Mouse (Mus musculus) kidney, postnatal 36 days (tissue): ENCODE measurements around the gene Rem2.

ENCODE experiments used
- DNase-seq, 2 experiments: peaks; one replicate each; pipeline ENCODE4 v3.0.0; 2021 to 2022; ENCODE audit warnings: mixed read lengths in 2 of 2

Gene Rem2

GRCm38 (mm10) chr14:54475941-54476844 is at the start of gene Rem2:
Rem2 (plus strand) TSS chr14:54476100.
- peak; percentile 73 to 74 for DNase-seq

DNA sequence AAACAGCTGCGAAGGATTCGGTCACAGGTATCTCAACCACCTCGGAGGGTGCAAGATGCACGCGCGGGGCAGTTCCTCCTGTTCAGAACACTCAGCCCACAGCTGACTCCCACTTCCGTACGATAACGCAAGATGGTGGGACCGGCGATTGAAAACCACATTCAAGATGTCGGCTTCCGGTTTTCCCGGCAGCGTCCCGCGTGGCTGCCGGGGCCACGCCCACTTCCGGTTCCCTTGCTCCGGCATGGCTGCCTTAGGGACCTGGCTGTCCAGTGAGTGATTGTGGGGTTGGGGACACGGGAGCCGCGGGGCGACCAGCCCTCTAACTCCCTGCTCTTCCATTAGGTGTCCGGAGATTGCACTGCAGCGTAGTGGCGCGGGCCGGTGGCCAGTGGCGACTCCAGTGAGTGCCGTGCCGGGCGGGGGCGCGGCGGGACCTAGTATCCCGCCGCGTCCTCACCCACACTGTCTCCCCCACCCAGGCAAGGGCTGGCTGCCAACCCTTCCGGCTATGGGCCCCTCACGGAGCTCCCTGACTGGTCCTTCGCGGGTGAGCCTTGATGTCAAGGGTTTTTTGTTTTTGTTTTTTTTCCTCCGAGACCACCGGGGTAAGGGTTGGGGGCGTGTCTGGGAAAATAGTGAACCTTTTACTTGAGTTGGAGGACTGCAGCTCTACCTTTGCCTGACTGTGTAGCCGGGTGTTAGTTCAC is 49.1 kb upstream of the Rem2 start, which contains the start of gene Mrpl52:
Gene Mrpl52, plus strand, starts transcription at position 221 of the 710 bp plus-strand sequence.
- peak; percentile 95 to 97 for DNase-seq

DNA sequence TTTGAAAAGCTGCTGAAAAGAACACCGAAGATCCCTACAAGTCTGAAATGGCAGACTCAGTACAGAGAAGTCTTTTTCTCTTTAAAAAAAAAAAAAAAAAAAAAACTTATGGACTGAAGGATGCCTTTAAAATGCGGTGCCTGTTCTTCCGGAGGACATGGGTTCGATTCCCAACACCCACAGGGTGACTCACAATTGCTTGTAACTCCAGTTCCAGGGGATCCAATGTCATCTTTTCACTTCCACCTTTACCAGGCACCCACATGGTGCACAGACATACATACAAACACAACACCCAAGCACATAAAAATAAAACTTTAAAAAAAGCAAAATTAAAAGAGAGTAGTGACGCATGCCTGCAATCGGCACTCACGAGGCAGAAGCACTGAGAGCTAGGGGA is 48.2 kb upstream of the Rem2 start:
- DNase-seq, result no peak

DNA sequence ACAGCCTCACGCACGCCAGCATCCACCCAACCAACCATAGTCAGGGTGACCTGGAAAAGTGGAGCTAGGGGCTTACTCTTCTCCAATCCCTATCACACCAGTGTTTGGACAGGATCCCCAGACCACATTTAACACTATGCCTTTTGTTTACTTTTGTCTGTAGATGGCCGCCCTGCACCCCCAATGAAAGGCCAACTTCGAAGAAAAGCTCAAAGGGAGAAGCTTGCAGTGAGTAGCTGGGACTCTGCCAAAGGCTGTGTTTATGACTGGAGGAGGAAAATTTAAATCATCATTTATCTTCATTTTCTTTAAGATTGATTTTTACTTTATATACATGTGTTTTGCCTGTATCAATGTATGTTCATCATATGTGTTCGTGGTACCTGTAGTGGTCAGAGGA is 47.5 kb upstream of the Rem2 start:
- DNase-seq, result no peak

DNA sequence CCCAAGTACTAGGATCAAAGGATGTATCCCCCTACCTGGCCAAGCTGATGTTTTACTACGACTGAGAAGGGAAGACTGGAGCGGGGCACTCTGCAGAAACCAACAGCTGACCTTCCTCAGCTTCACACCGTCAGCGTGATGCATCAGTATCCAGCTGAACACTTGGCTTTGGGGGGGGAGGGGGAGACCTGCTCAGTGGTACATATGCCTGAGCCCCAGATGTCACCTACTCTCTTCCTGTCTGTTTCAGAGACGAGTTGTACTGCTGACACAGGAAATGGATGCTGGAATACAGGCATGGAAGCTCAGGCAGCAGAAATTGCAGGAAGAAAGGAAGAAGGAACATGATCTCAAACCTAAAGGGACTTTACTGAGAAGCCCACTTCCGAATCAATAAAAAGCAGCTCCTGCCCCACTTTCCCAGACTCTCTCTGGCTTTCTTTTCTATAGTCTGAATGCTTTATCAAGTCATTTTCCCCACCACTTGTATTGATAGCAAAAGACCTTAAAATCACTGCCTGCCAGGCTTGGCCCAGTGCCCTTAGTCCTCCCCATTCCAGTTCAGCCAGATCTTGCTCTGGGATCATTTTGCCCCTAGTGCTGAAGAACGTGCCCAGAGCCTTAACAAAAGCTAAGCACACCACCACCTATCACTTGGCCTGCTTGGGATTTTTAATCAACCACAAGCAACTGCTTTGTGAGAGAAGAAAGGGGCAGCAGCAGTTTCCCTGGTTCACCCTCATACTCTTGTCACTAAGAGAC is 46.4 kb upstream of the Rem2 start:
- no peak for DNase-seq

DNA sequence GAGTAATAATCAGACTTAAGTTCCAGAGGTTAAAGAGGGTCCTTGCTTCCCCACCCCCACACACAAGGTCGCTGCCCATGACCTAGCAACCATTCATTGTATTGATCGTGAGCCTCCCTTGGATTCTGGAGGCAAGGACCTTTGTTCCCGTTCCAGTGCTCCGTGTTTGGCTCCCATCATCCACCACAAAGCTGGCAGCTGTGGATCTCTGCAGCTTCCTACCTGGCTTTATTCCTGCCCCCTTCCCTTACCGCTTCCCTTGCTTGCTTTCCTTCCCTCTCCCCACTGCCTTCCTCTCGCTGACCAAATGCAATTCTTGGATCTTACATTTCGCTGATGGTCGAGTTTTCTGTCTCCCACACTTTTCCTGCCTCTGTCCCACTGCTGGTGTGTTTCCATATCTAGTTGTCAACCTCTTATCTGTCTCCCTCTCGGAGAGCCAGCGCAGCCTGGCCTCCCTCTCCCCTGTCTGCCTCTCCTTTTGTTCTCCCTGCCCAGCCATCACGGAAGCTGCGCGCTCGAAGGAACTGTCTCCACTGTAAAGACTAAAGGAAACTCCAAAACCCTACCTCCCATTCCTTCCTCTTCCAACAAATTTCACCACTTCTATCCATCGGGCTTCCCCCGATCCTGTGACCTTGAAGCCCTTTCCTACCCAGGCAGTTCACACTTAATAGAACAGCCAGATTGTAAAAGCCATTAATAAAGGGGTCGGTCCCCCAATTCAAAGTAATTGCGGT is 45.3 kb upstream of the Rem2 start:
- DNase-seq, result no peak

DNA sequence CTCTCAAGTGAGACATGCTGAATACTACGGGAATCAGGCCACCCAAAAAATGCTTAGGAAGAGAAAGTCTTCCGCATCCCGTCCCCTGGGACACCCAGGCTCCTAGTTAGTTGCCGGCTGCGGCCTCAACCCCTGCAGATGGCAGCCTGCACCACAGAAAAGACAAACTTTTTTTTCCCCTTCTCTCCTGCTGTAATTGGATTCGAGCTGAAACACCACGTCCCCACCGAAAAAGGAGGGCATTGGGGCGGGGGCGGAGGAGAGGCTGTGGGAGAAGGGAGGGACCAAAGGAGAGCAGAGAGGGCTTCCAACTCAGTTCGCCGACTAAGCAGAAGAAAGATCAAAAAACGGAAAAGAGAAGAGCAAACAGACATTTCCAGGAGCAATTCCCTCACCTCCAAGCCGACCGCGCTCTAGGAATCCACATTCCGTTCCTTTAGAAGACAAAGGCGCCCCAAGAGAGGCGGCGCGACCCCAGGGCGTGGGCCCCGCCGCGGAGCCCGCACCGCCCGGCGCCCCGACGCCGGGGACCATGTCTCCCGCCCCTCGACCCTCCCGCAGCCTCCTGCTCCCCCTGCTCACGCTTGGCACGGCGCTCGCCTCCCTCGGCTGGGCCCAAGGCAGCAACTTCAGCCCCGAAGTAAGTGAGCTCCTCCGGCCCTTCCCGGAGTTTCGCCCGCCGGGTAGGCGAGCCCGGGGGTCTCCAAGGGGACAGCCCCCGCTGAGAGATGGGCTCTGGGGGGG is 44.4 kb upstream of the Rem2 start, which contains the start of gene Mmp14:
Gene Mmp14, plus strand, starts transcription at position 279 of the 744 bp plus-strand sequence.
- peak; percentile 61 to 68 for DNase-seq

DNA sequence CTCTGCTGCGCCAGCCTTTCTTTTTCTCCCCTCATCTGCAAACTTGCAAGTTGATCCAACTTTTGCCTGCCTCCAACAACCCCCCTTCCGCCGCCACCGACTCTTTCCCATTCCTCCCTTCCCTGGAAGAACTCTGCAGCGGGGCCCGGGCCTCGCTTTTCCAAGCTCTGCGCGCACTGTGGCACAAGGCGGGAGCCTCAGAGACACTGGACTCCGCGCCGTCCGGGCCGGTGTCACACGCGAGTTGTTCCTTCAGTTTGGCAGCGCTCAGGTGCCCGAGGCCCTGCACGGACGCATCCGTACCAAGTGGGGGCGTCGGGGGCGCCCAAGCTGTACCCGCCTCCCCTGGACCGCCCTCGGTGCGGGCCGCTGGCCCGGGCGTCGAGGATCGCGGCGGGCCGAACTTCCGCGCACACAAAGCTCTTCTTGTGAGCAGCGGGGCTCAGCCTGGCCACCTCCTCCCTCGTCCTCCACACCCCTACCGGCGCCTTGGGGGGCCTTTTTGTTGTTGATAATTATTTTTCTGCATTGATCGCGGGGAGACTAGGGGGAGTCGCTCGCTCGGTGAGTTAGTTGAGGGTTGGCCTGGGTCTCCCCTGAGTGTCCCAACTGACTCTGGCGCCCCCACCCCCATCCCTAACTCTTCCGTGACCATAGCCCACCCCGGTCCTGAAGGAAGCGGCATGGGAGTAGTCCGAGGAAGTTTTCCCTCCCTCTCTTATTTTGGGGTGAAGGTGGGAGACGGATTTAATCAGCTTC is 43.6 kb upstream of the Rem2 start:
- DNase-seq, result peak in 1 of 2 experiments; percentile 62

GRCm38 (mm10) chr14:54432837-54433830 is 42.8 kb upstream of the Rem2 start:
- DNase-seq, result no peak

GRCm38 (mm10) chr14:54433941-54434531 is 41.9 kb upstream of the Rem2 start:
- DNase-seq, result no peak

DNA sequence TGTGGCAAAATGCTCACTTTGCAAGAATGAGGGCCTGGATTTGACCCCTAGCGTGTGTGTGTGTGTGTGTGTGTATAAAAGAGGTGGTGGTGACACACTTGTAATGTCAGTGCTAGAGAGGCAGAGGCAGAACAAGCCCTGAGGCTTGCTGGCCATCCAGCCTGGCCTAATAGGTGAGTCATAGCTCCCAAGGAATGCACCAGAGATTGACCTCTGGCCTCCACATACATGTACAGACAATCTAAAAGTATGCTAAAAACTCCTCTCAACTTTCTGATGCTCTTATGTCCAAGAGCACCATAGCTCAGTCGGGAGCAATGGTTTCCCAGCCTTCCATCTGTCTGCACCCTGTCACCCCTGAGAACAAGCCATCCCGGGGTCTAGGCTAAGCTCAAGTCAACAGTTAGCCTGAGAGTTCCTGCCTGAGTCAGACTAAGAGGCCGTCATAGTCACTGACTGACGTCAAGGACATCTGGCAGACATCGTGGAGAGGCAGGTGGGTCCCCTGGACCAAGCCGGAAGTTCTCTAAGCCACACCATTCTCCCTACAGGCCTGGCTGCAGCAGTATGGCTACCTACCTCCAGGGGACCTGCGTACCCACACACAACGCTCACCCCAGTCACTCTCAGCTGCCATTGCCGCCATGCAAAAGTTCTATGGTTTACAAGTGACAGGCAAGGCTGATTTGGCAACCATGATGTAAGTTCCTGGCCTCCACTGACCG is 40.5 kb upstream of the Rem2 start:
- DNase-seq, result no peak

DNA sequence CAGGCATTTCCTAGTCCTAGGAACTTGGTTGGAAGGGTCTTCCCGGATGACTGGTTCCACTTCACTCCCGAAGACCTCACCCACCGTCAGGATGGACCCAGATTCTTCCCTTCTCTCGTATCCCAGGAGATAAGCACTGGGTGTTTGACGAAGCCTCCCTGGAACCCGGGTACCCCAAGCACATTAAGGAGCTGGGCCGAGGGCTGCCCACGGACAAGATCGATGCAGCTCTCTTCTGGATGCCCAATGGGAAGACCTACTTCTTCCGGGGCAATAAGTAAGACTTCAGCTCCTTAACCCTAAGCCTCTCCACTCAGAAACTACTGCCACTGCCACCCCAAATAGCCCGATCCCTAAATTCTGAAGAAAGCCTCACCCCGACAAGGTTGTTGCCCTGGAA is 36.7 kb upstream of the Rem2 start:
- no peak for DNase-seq

DNA sequence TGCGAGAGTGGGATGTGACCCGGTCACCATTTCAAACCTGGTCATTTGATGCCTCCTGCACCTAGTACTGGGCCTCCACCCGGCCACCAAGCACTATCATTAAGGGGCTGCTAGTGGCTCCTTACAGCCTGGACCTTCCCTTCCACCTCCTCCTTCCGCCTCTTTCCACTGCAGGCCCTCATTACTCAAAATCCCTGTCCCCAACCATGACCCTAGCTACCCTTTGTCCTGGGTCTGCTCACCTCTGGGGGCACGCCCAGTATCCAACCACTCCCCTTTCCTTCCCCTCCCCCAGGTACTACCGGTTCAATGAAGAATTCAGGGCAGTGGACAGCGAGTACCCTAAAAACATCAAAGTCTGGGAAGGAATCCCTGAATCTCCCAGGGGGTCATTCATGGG is 36.3 kb upstream of the Rem2 start:
- no peak for DNase-seq

DNA sequence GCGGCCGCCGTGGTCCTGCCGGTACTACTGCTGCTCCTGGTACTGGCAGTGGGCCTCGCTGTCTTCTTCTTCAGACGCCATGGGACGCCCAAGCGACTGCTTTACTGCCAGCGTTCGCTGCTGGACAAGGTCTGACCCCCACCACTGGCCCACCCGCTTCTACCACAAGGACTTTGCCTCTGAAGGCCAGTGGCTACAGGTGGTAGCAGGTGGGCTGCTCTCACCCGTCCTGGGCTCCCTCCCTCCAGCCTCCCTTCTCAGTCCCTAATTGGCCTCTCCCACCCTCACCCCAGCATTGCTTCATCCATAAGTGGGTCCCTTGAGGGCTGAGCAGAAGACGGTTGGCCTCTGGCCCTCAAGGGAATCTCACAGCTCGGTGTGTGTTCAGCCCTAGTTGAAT is 35.4 kb upstream of the Rem2 start:
- no peak for DNase-seq

DNA sequence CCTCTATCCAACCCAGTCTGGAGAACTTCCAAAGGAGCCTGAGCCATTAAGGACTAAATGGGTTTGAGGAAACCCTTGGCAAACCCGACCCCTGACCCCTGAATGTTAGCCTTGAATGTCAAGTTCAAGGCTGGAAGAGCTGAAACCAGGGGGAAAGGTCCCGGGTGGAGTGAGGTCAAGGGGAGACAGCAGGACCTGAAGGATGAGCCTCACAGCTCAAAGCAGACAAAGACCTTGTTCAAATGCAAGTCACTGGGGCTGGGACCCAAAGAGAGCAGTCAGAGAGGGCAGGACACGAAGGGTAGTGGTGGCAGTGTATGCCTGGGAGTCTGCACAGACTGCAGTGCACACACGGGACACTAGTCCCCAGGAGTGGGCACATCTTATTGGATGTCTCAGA is 34.5 kb upstream of the Rem2 start:
- DNase-seq, result no peak

- DNase-seq, result no peak
Observed at GRCm38 (mm10) chr14:54442548-54442947, 33.4 kb upstream of the Rem2 start.

DNA sequence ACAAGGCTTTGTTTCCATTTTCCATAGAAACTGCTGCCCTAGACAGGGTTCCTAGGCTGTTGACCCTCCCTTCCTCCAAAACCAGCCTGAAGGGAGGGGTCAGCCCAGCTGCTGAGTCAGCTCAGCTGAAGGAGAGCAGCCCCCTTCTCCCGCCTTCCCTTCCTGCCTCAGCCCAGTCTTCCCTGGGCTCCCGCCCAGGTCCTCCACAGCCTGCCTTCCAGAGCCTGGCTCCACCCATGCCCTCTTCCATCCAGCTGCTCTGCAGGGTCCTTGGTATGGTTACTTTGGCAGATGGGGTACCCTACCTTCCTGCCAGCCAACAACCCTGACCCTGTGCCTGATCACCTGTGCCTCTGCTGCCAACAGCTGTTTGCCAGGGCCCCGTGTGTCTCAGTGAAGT is 32.7 kb upstream of the Rem2 start:
- DNase-seq, result peak in 1 of 2 experiments; percentile 32
